Mouse (Mus musculus) liver, embryonic 16.5 days (tissue): Measurements from ENCODE around the gene Lrrc61. TPM values are rescaled to one million over a fixed set of nuclear protein-coding genes. Genes with fewer than 3 reads are reported as not detected.

Experiments used
- ATAC-seq: fragments of 200-750 bp; cut with Nextera tagmentation; 2 replicates; pipeline ENCODE4 v1.8.0; 2017; ENCODE audit warnings: low read depth, mild to moderate bottlenecking, moderate number of reproducible peaks, moderate library complexity
- H3K27ac ChIP-seq: fragments of 300-500 bp; sonication (generic); 2 replicates; pipeline ENCODE4 v1.5.1; 2014; ENCODE audit warnings: mild to moderate bottlenecking, low read length
- H3K27me3 ChIP-seq: fragments of 300-500 bp; sonication (generic); 2 replicates; pipeline ENCODE4 v1.6.1; 2014; ENCODE audit warnings: low read depth, low read length, mixed read lengths; ENCODE audit not compliant: control insufficient read depth, insufficient read depth
- H3K36me3 ChIP-seq: fragments of 300-500 bp; sonication (generic); 2 replicates; pipeline ENCODE4 v1.6.1; 2014; ENCODE audit warnings: mild to moderate bottlenecking; ENCODE audit not compliant: control insufficient read depth, insufficient read depth
- H3K4me1 ChIP-seq: fragments of 300-500 bp; sonication (generic); 2 replicates; pipeline ENCODE4 v1.6.1; 2014; ENCODE audit warnings: low read depth, low read length, mixed read lengths; ENCODE audit not compliant: control insufficient read depth
- H3K4me2 ChIP-seq: fragments of 300-500 bp; sonication (generic); 2 replicates; pipeline ENCODE4 v1.6.1; 2014; ENCODE audit warnings: low read depth, low read length, mixed read lengths
- H3K4me3 ChIP-seq: fragments of 300-500 bp; sonication (generic); 2 replicates; pipeline ENCODE4 v1.5.1; 2014; ENCODE audit warnings: low read depth, mild to moderate bottlenecking, low read length
- H3K9ac ChIP-seq: fragments of 300-500 bp; sonication (generic); 2 replicates; pipeline ENCODE4 v1.6.1; 2014; ENCODE audit warnings: low read depth, low read length
- H3K9me3 ChIP-seq: fragments of 300-500 bp; sonication (generic); replicated peaks from 2 replicates; pipeline ENCODE4 v1.6.1; 2016; ENCODE audit warnings: low read length; ENCODE audit not compliant: control insufficient read depth
- WGBS: fragments of 180-500 bp; shearing (Covaris S2); extraction: QIAGEN DNeasy Blood & Tissue Kit; methylation state at CpG from one replicate; pipeline ENCODE4 v1.1.7; 2014; ENCODE audit not compliant: insufficient replicate concordance; 5-methylcytosine and 5-hydroxymethylcytosine counted together
- polyA plus RNA-seq: library from polyadenylated mRNA; unstranded; fragments of >200 nt; fragmentation: Nextera tagmentation; extraction: Ambion mirVana; gene quantifications from 2 replicates; pipeline ENCODE4 v1.2.1, GENCODE M21; 2015

Lrrc61 gene
- polyA plus RNA-seq, 1 experiment from 2014 or later: 2.1 TPM

DNA sequence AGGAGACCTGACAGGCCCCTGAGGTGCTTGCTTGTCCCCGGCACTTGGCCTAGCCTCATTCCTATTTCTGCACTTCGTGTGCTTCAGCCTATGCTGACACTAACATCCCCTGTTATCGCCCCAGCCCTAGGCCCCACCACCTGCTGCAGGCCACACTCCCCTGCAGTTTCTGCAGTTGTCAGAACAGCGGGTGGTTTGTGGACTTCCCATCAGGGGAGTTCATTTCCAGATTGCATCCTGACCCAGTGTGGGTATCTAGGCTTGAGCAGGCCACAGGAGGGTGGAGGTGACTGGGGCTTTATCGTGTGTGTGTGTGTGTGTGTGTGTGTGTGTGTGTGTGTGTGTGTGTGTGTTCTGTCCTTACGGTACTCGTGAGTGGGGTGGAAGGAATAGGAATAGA lies 54.9 kb downstream of the Lrrc61 start:
- Histone ChIP-seq H3K27ac (no peak overlapping the region), H3K4me3 (no peak overlapping the region), H3K4me1 (no peaks in the 10 kb centered on the region), H3K27me3 (no peaks in the 10 kb centered on the region), H3K36me3 (no peaks in the 10 kb centered on the region), H3K9ac (no peak overlapping the region), H3K9me3 (no peaks in the 10 kb centered on the region), H3K4me2 (no peak overlapping the region)
- ATAC-seq: 0 out of 2 replicates have a peak, but pooled peaks have one; percentile 11
- WGBS: 32% methylated on average over 7 of the region's 7 CpGs

DNA sequence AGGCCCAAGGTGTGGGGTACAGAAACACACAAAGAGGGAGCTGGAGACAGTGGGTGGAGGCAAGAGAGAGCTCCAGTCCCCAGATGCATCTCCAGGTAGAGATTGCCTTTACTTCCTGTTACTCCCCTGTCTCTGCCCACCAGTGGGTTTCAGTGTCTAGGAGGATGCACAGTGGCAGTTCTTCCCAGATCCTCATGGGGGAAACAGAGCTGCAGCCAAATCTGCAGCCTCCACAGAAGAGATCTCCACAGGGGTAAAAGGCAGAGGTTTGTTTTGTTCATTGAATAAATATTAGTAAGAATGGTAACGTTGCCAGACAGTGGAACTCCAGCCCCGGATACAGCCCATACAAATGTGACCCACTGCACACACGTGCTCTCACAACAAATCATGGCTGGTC lies 56.1 kb downstream of the Lrrc61 start:
- H3K4me3 ChIP-seq: no peak overlapping the region
- no peaks in the 10 kb centered on the region for H3K27me3 ChIP-seq
- H3K9me3 ChIP-seq: no peaks in the 10 kb centered on the region
- H3K27ac ChIP-seq: no peak overlapping the region
- no peaks in the 10 kb centered on the region; the same call in 1 of the 2 replicates for H3K4me1 ChIP-seq
- H3K4me2 ChIP-seq: no peak overlapping the region
- no peak overlapping the region for H3K9ac ChIP-seq
- no peak for ATAC-seq
- H3K36me3 ChIP-seq: no peaks in the 10 kb centered on the region
- WGBS: 59% methylated on average over 3 of the region's 3 CpGs

DNA sequence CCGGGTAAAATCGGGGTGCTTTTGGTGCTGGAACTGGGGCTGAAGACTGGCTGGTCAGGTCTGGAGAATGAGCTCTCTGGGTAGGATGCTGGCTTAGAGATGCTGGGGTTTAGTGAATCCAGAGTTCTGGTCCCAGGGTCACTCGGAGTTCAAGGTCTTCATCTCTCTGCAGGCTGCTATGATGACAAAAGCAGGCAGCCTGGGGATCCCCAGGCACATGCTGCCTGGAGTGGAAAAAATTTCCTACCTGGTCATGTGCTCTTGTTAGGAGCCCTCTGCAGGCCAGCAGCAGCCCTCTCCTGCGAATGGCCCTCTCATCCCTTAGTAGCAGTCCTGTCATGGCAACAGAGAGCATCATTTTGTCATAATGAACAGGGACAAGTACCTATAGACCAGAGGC lies 58.9 kb downstream of the Lrrc61 start:
- H3K4me1 ChIP-seq: no peaks in the 10 kb centered on the region; the same call in 1 of the 2 replicates
- no peak overlapping the region for H3K4me2 ChIP-seq
- no peak overlapping the region for H3K4me3 ChIP-seq
- no peaks in the 10 kb centered on the region for H3K36me3 ChIP-seq
- H3K9ac ChIP-seq: no peak overlapping the region
- no peaks in the 10 kb centered on the region for H3K27me3 ChIP-seq
- WGBS: 61% methylated on average over 4 of the region's 4 CpGs
- ATAC-seq: no peak
- no peaks in the 10 kb centered on the region for H3K9me3 ChIP-seq
- H3K27ac ChIP-seq: no peak overlapping the region

DNA sequence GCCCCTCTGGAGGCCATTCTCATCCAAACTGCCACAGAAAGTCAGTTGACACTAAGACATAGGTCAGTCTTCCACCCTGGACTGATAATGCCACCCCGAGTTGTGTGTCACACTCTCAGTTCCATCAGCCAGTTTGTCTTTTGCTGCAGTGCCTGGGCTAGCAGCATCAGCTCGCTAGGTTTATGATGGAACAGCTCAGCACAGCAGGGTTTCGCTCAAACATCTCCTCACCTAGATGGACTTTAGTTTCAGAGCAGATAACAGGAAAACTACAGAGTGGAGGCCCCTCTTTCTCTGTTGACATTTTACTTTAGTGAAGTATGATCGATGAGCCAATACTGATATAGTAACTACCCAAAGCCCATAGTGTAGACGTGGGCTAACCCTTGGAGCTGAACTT lies 60.2 kb downstream of the Lrrc61 start:
- ATAC-seq: peak; percentile 48; the same call in 1 of the 2 replicates
- 69% methylated on average over 5 of the region's 5 CpGs for WGBS
- H3K27ac ChIP-seq: no peak overlapping the region
- no peak overlapping the region for H3K4me3 ChIP-seq
- H3K9ac ChIP-seq: no peak overlapping the region
- H3K4me2 ChIP-seq: no peak overlapping the region
- no peaks in the 10 kb centered on the region for H3K9me3 ChIP-seq
- H3K27me3 ChIP-seq: no peaks in the 10 kb centered on the region
- H3K4me1 ChIP-seq: no peaks in the 10 kb centered on the region; the same call in 1 of the 2 replicates
- H3K36me3 ChIP-seq: no peaks in the 10 kb centered on the region; the same call in none of the 2 replicates

DNA sequence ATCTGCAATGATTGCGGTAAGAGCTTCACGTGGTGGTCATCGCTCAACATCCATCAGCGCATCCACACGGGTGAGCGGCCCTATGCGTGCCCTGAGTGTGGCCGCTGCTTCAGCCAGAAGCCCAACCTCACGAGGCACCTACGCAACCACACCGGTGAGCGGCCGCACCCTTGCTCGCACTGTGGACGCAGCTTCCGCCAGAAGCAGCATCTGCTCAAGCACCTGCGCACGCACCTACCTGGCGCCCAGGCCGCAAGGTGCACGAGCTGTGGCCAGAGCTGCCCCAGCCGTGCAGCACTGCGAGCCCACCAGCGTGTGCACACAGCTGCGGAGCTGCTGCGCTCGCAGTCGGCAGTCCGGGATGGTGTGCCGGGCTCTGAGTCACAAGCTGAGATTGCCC lies 65.4 kb downstream of the Lrrc61 start:
- Histone ChIP-seq H3K9ac (no peak overlapping the region), H3K4me3 (no peak overlapping the region), H3K4me1 (no peaks in the 10 kb centered on the region), H3K4me2 (no peak overlapping the region), H3K27me3 (no peaks in the 10 kb centered on the region), H3K27ac (no peak overlapping the region), H3K9me3 (no peaks in the 10 kb centered on the region), H3K36me3 (no peaks in the 10 kb centered on the region; the same call in none of the 2 replicates)
- no peak for ATAC-seq
- WGBS: 85% methylated on average over 30 of the region's 30 CpGs

Other genes starting within 250 kb of the Lrrc61 start
- gene Krba1, start 159.2 kb upstream of the Lrrc61 start, polyA plus RNA-seq: 1.7 and 1.9 TPM in 2 replicates
- 2.8 and 3.3 TPM in 2 replicates for gene Zfp467, start 109.0 kb upstream of the Lrrc61 start, polyA plus RNA-seq
- gene Sspo, start 106.6 kb upstream of the Lrrc61 start, polyA plus RNA-seq: 0.01 and 0.06 TPM in 2 replicates
- gene Atp6v0e2, start 17.2 kb upstream of the Lrrc61 start, polyA plus RNA-seq: 0.84 and 1.0 TPM in 2 replicates
- 53.4 and 57.0 TPM in 2 replicates for gene Rarres2, start 18.0 kb downstream of the Lrrc61 start, polyA plus RNA-seq
- gene Gm45021, start 34.8 kb downstream of the Lrrc61 start, polyA plus RNA-seq: not detected in 2 replicates
- 11.7 and 14.0 TPM in 2 replicates for gene Repin1, start 39.1 kb downstream of the Lrrc61 start, polyA plus RNA-seq
- not detected in 2 replicates for gene Gm44965, start 39.1 kb downstream of the Lrrc61 start, polyA plus RNA-seq
- 2.2 and 2.3 TPM in 2 replicates for gene Zfp775, start 47.3 kb downstream of the Lrrc61 start, polyA plus RNA-seq
- 0.13 and 0.19 TPM in 2 replicates for gene AI854703, start 72.0 kb downstream of the Lrrc61 start, polyA plus RNA-seq
- 1.0 and 1.1 TPM in 2 replicates for gene Gimap8, start 92.4 kb downstream of the Lrrc61 start, polyA plus RNA-seq
- gene Gimap9, start 121.3 kb downstream of the Lrrc61 start, polyA plus RNA-seq: 7.2 and 9.8 TPM in 2 replicates
- gene Gimap4, start 129.8 kb downstream of the Lrrc61 start, polyA plus RNA-seq: 11.0 and 11.4 TPM in 2 replicates
- 8.9 and 9.9 TPM in 2 replicates for gene Gimap6, start 153.4 kb downstream of the Lrrc61 start, polyA plus RNA-seq
- gene Gm28053, start 163.8 kb downstream of the Lrrc61 start, polyA plus RNA-seq: 0.40 TPM in 1 of 2 replicates, not detected in the other
- gene Gimap7, start 163.8 kb downstream of the Lrrc61 start, polyA plus RNA-seq: 0.13 and 0.16 TPM in 2 replicates
- 5.7 and 5.9 TPM in 2 replicates for gene Gimap1, start 184.3 kb downstream of the Lrrc61 start, polyA plus RNA-seq
- 2.5 and 2.8 TPM in 2 replicates for gene Gimap5, start 191.4 kb downstream of the Lrrc61 start, polyA plus RNA-seq
- gene Gimap3, start 216.1 kb downstream of the Lrrc61 start, polyA plus RNA-seq: 0.20 and 0.37 TPM in 2 replicates